Mouse (Mus musculus) neural tube, embryonic 13.5 days (tissue): ENCODE data around the gene Olfr1508. TPM values are rescaled to one million over a fixed set of nuclear protein-coding genes. Genes with fewer than 3 reads are reported as not detected.
"Not testable (repeated sequence)": the region's sequence is repeated elsewhere in the genome, so short reads cannot be mapped to it uniquely, and the experiment has no call there.

Experiments used
- ATAC-seq: fragments of 200-750 bp; cut with Nextera tagmentation; 2 replicates; pipeline ENCODE4 v1.8.0; 2017; ENCODE audit warnings: low read depth, mild to moderate bottlenecking, moderate TSS enrichment, moderate library complexity
- H3K27ac ChIP-seq: fragments of 300-500 bp; sonication (generic); replicated peaks from 2 replicates; pipeline ENCODE4 v1.5.1; 2015; ENCODE audit warnings: moderate library complexity, mild to moderate bottlenecking, inconsistent platforms
- H3K27me3 ChIP-seq: fragments of 300-500 bp; sonication (generic); 2 replicates; pipeline ENCODE4 v1.6.1; 2015; ENCODE audit warnings: mild to moderate bottlenecking, inconsistent platforms
- H3K36me3 ChIP-seq: fragments of 300-500 bp; sonication (generic); 2 replicates; pipeline ENCODE4 v1.6.1; 2015; ENCODE audit warnings: mild to moderate bottlenecking, inconsistent platforms
- H3K4me1 ChIP-seq: fragments of 300-500 bp; sonication (generic); replicated peaks from 2 replicates; pipeline ENCODE4 v1.6.1; 2015; ENCODE audit warnings: inconsistent platforms
- H3K4me2 ChIP-seq: fragments of 300-500 bp; sonication (generic); 2 replicates; pipeline ENCODE4 v1.6.1; 2015; ENCODE audit warnings: inconsistent platforms, mild to moderate bottlenecking, moderate library complexity
- H3K4me3 ChIP-seq: fragments of 300-500 bp; sonication (generic); 2 replicates; pipeline ENCODE4 v1.5.1; 2015; ENCODE audit warnings: mild to moderate bottlenecking, inconsistent platforms
- H3K9ac ChIP-seq: fragments of 300-500 bp; sonication (generic); 2 replicates; pipeline ENCODE4 v1.6.1; 2015; ENCODE audit warnings: moderate library complexity, mild to moderate bottlenecking, inconsistent platforms
- H3K9me3 ChIP-seq: fragments of 300-500 bp; sonication (generic); 2 replicates; pipeline ENCODE4 v1.6.1; 2016; ENCODE audit warnings: inconsistent platforms
- WGBS: fragments of 180-500 bp; shearing (Covaris S2); methylation state at CpG from one replicate; pipeline ENCODE4 v1.1.7; 2015; 5-methylcytosine and 5-hydroxymethylcytosine counted together
- polyA plus RNA-seq: library from polyadenylated mRNA; unstranded; fragments of >200 nt; fragmentation: Nextera tagmentation; extraction: Ambion mirVana; gene quantifications from 2 replicates; pipeline ENCODE4 v1.2.1, GENCODE M21; 2015

Gene Olfr1508
- not detected in 2 replicates for polyA plus RNA-seq

GRCm38 (mm10) chr14:52467395-52467794 is at the start of gene Olfr1508:
Olfr1508 (minus strand) TSS chr14:52467495.
- 73% methylated on average over 2 of the region's 2 CpGs for WGBS
- no peak for ATAC-seq
- no peaks in the 10 kb centered on the region for H3K27me3 ChIP-seq
- H3K9ac ChIP-seq, result no peak within 1 kb of the TSS
- no peak within 1 kb of the TSS for H3K4me3 ChIP-seq
- no peaks in the 10 kb centered on the region for H3K9me3 ChIP-seq
- H3K4me1 ChIP-seq, result no peaks in the 10 kb centered on the region
- H3K4me2 ChIP-seq, result no peak within 1 kb of the TSS
- no peaks in the 10 kb centered on the region for H3K36me3 ChIP-seq
- H3K27ac ChIP-seq, result no peak within 1 kb of the TSS

DNA sequence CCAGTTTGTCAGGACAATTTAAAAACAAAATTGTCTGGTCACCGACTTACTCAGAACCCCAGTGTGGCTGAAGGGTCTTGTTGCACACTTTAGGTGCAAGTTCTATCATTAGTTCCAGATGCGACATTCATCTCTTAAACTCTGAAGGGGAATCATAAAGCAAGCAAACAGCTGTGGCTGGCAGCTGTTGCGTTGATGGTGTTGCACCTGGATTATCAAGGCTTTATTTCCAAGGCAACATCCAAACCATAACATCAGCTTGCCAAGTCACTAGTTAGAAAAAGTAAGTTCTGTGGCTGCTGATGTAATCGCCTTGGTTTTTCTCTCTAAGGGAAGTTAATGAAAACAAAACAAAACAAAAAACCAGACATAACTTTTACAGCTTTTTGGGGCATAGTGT is 28.2 kb upstream of the Olfr1508 start, which contains the start of gene Olfr1507:
Olfr1507 (minus strand) TSS at position 234 of the 400 bp plus-strand sequence.
- no peaks in the 10 kb centered on the region for H3K27me3 ChIP-seq
- ATAC-seq, result no peak
- no peak within 1 kb of the TSS for H3K4me2 ChIP-seq
- H3K4me1 ChIP-seq, result no peaks in the 10 kb centered on the region
- 91% methylated on average over 4 of the region's 4 CpGs for WGBS
- no peaks in the 10 kb centered on the region for H3K9me3 ChIP-seq
- no peaks in the 10 kb centered on the region for H3K36me3 ChIP-seq
- no peak within 1 kb of the TSS for H3K9ac ChIP-seq
- no peak within 1 kb of the TSS for H3K4me3 ChIP-seq
- H3K27ac ChIP-seq, result no peak within 1 kb of the TSS

- Histone ChIP-seq H3K27me3 (no peaks in the 10 kb centered on the region), H3K27ac (no peak overlapping the region), H3K9ac (no peak overlapping the region), H3K4me3 (no peak overlapping the region), H3K9me3 (no peaks in the 10 kb centered on the region), H3K36me3 (no peaks in the 10 kb centered on the region), H3K4me1 (no peaks in the 10 kb centered on the region), H3K4me2 (no peak overlapping the region)
- no peak for ATAC-seq
- WGBS, result 80% methylated on average over 1 of the region's 1 CpGs
Measured at GRCm38 (mm10) chr14:52465738-52466137, 1.6 kb downstream of the Olfr1508 start.

- Histone ChIP-seq H3K9me3 (no peaks in the 10 kb centered on the region), H3K4me1 (no peaks in the 10 kb centered on the region), H3K36me3 (no peaks in the 10 kb centered on the region), H3K27me3 (no peaks in the 10 kb centered on the region), H3K27ac (no peak overlapping the region), H3K4me2 (no peak overlapping the region), H3K4me3 (no peak overlapping the region), H3K9ac (no peak overlapping the region)
- ATAC-seq, result no peak
Measured at GRCm38 (mm10) chr14:52461928-52462327, 5.4 kb downstream of the Olfr1508 start.

DNA sequence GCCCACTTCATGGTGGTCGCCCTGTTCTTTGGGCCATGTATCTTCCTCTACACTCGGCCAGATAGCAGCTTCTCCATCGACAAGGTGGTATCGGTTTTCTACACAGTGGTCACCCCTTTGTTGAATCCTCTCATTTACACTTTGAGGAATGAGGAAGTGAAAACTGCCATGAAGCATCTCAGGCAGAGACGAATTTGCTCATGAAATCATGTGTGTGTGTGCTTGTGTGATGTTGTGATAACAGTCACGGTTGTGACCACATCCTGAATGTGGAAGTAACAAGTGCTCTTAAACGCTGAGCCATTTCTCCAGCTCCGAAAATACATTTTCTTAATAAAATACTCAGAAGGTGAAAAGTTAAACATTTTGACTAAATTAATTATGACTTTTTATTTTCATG is 16.2 kb downstream of the Olfr1508 start:
- ATAC-seq, result no peak
- WGBS, result 91% methylated on average over 8 of the region's 8 CpGs

GRCm38 (mm10) chr14:52442690-52443089 is 24.6 kb downstream of the Olfr1508 start, which contains the start of gene Olfr1509:
Olfr1509 (plus strand) TSS chr14:52442990.
- no peak for ATAC-seq
- Histone ChIP-seq H3K9ac (no peak within 1 kb of the TSS), H3K4me2 (no peak within 1 kb of the TSS), H3K9me3 (no peaks in the 10 kb centered on the region), H3K4me3 (no peak within 1 kb of the TSS), H3K36me3 (no peaks in the 10 kb centered on the region), H3K4me1 (no peaks in the 10 kb centered on the region), H3K27me3 (no peaks in the 10 kb centered on the region), H3K27ac (no peak within 1 kb of the TSS)

More for the DNA sequence above, 16.2 kb downstream of the Olfr1508 start:
- no peaks in the 10 kb centered on the region for H3K36me3 ChIP-seq
- no peak overlapping the region for H3K4me2 ChIP-seq
- H3K27me3 ChIP-seq, result no peaks in the 10 kb centered on the region
- no peak overlapping the region for H3K27ac ChIP-seq
- no peaks in the 10 kb centered on the region; the same call in 1 of the 2 replicates for H3K9me3 ChIP-seq
- H3K9ac ChIP-seq, result no peak overlapping the region
- H3K4me3 ChIP-seq, result no peak overlapping the region
- H3K4me1 ChIP-seq, result no peaks in the 10 kb centered on the region

- Histone ChIP-seq H3K4me1 (no peaks in the 10 kb centered on the region), H3K36me3 (no peaks in the 10 kb centered on the region), H3K9ac (no peak overlapping the region), H3K4me3 (no peak overlapping the region), H3K9me3 (no peaks in the 10 kb centered on the region), H3K27me3 (no peaks in the 10 kb centered on the region), H3K27ac (no peak overlapping the region), H3K4me2 (no peak overlapping the region)
- no peak for ATAC-seq
- WGBS, result 96% methylated on average over 1 of the region's 1 CpGs
Measured at GRCm38 (mm10) chr14:52427686-52428085, 39.6 kb downstream of the Olfr1508 start.

GRCm38 (mm10) chr14:52414273-52414672 is 53.0 kb downstream of the Olfr1508 start, which contains the start of gene Olfr1510:
Olfr1510 (minus strand) TSS chr14:52414373.
- ATAC-seq, result no peak
- H3K9me3 ChIP-seq, result no peaks in the 10 kb centered on the region
- 87% methylated on average over 3 of the region's 3 CpGs for WGBS

GRCm38 (mm10) chr14:52410142-52410919 is 57.0 kb downstream of the Olfr1508 start:
- not testable (repeated sequence) for H3K36me3 ChIP-seq, H3K27me3 ChIP-seq, H3K27ac ChIP-seq, ATAC-seq, H3K4me1 ChIP-seq, H3K9me3 ChIP-seq, H3K4me3 ChIP-seq, H3K9ac ChIP-seq, H3K4me2 ChIP-seq
- WGBS, result 89% methylated on average over 9 of the region's 10 CpGs

More at GRCm38 (mm10) chr14:52414273-52414672, 53.0 kb downstream of the Olfr1508 start, which contains the start of gene Olfr1510:
- Histone ChIP-seq H3K36me3 (no peaks in the 10 kb centered on the region), H3K27ac (no peak within 1 kb of the TSS), H3K9ac (no peak within 1 kb of the TSS), H3K27me3 (no peaks in the 10 kb centered on the region), H3K4me3 (no peak within 1 kb of the TSS), H3K4me2 (no peak within 1 kb of the TSS), H3K4me1 (no peaks in the 10 kb centered on the region)

Other genes with a start within 250 kb of the Olfr1508 start
- 35.8 and 47.6 TPM in 2 replicates for gene Chd8, start 209.7 kb downstream of the Olfr1508 start, polyA plus RNA-seq
- gene Tox4, start 188.3 kb downstream of the Olfr1508 start, polyA plus RNA-seq, result 52.7 and 58.5 TPM in 2 replicates
- 57.2 and 64.7 TPM in 2 replicates for gene Rab2b, start 187.9 kb downstream of the Olfr1508 start, polyA plus RNA-seq
- gene Mettl3, start 162.4 kb downstream of the Olfr1508 start, polyA plus RNA-seq, result 53.2 and 60.8 TPM in 2 replicates
- gene Sall2, start 138.7 kb downstream of the Olfr1508 start, polyA plus RNA-seq, result 44.5 and 47.5 TPM in 2 replicates
- not detected in 2 replicates for gene Olfr1513, start 111.1 kb downstream of the Olfr1508 start, polyA plus RNA-seq
- gene Olfr1512, start 88.3 kb downstream of the Olfr1508 start, polyA plus RNA-seq, result 0.13 TPM in 1 of 2 replicates, not detected in the other
- 0.33 and 0.47 TPM in 2 replicates for gene Olfr1511, start 70.1 kb downstream of the Olfr1508 start, polyA plus RNA-seq
- not detected in 2 replicates for gene Olfr1510, start 53.1 kb downstream of the Olfr1508 start, polyA plus RNA-seq
- gene Olfr1509, start 24.5 kb downstream of the Olfr1508 start, polyA plus RNA-seq, result not detected in 2 replicates
- not detected in 2 replicates for gene Olfr1507, start 28.3 kb upstream of the Olfr1508 start, polyA plus RNA-seq